Mouse (Mus musculus): Measurements from ENCODE around the gene Irs4.

Gene Irs4

GRCm38 (mm10) chrX:141724937-141725918 lies at the start of gene Irs4:
Irs4 (minus strand) TSS chrX:141725263.
- DNase-seq (ENCODE audit: low spot score in 2 of 2) = no peak

DNA sequence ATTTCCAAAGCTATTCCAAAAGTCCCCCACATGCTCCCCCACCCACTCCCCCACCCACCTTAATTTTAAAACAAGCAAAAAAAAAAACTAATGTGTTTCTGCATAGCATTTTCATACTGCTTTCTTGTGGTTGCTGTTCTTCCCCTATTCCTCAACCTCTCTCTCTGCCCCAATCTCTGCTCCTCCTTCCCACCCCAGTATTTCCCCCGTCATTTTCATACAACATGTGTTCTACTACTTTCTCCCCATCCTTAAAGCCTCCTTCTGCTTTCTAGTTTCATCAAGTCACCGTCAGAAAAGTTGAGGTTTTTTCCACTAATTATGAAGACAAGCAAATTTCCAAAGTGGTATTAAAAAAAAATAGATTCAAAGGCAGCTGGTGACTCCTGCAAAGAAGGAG lies 25.3 kb upstream of the Irs4 start:
- no peak for DNase-seq (ENCODE audit: low spot score in 2 of 2)

DNA sequence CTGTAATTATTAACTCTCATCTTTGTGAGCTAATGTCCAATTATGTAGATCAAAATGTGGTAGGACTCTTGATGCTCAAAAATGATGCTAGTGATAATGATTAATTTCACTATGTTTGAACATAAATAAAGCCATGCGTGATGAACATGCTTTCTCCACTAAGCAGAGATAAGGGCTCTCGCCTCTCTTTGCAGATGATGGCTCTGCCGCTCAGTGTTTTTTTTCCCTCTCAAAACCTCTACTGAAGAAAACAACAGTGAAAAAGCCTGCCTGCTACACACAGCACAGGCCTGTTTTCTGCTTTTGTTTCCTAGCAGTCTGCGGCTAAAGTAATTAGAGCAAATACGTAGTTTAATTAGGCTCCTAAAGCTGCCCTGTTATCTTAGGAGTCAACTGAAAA lies 4.5 kb upstream of the Irs4 start:
- DNase-seq (ENCODE audit: low spot score in 2 of 2) = no peak

- DNase-seq (ENCODE audit: low spot score in 2 of 2) = peak in 1 of 2 experiments; percentile 2
Measured at GRCm38 (mm10) chrX:141724391-141724891, 622 bp downstream of the Irs4 start.

- no peak for DNase-seq (ENCODE audit: low spot score in 2 of 2)
Measured at GRCm38 (mm10) chrX:141723936-141724335, 1.1 kb downstream of the Irs4 start.

- no peak for DNase-seq (ENCODE audit: low spot score in 2 of 2)
Measured at GRCm38 (mm10) chrX:141721725-141722124, 3.3 kb downstream of the Irs4 start.

All from frontal cortex, postnatal 36 days (tissue).